Mouse (Mus musculus) CH12.LX (cell line): ENCODE data around the gene Tspan4. TPM values are rescaled to one million over a fixed set of nuclear protein-coding genes. Genes with fewer than 3 reads are reported as not detected.
A peak's percentile ranks its signal among the peaks of the same experiment; 100 is the strongest.

Experiments used
- DNase-seq: peaks from one replicate; pipeline ENCODE4 v3.0.0-alpha.2; 2013; ENCODE audit errors: extremely low read depth
- H3K27ac ChIP-seq: 2 replicates; pipeline ENCODE4 v1.5.1; 2012; ENCODE audit warnings: low read depth, mild to moderate bottlenecking, control low read depth, moderate library complexity; ENCODE audit not compliant: insufficient read depth
- H3K27me3 ChIP-seq: replicated peaks from 2 replicates; pipeline ENCODE3; 2012; ENCODE audit warnings: inconsistent platforms
- H3K36me3 ChIP-seq, 2 experiments: replicated peaks in 1 of 2; 2 replicates each; pipeline versions ENCODE3 to v1.6.1; 2012; ENCODE audit warnings: inconsistent platforms in 1 of 2, low read length in 1 of 2, mild to moderate bottlenecking in 1 of 2, mixed read lengths in 1 of 2, moderate library complexity in 1 of 2; ENCODE audit not compliant: control insufficient read depth in 1 of 2, insufficient read depth in 1 of 2
- H3K4me1 ChIP-seq, 2 experiments: 2 replicates each; pipeline ENCODE4 v1.6.1; 2012; ENCODE audit warnings: inconsistent platforms in 1 of 2, moderate library complexity in 1 of 2; ENCODE audit not compliant: insufficient read depth in 2 of 2, control insufficient read depth in 1 of 2
- H3K4me2 ChIP-seq: 2 replicates; pipeline ENCODE4 v1.6.1; 2012; ENCODE audit warnings: low read depth, mild to moderate bottlenecking, control low read depth; ENCODE audit not compliant: poor library complexity, insufficient read depth, severe bottlenecking
- H3K4me3 ChIP-seq, 3 experiments: fragments of 150-350 bp in 1 of 3; sonication (generic) in 1 of 3; replicated peaks in 1 of 3; 2 replicates each; pipeline versions ENCODE3 to v1.5.1; 2011 to 2012; ENCODE audit warnings: low read depth in 2 of 3, low read length in 2 of 3, mild to moderate bottlenecking in 2 of 3, moderate library complexity in 2 of 3, control low read depth in 1 of 3, improper control_type of control experiment in 1 of 3, inconsistent platforms in 1 of 3, mixed read lengths in 1 of 3; ENCODE audit not compliant: poor library complexity in 1 of 3
- H3K79me2 ChIP-seq: replicated peaks from 2 replicates; pipeline ENCODE4 v1.6.1; 2012; ENCODE audit warnings: mild to moderate bottlenecking, moderate library complexity; ENCODE audit not compliant: control insufficient read depth, poor library complexity, insufficient read depth, severe bottlenecking; ENCODE audit errors: extremely low read depth
- H3K9ac ChIP-seq: 2 replicates; pipeline ENCODE4 v1.6.1; 2012; ENCODE audit warnings: low read depth, mild to moderate bottlenecking, control low read depth, moderate library complexity; ENCODE audit not compliant: insufficient read depth
- H3K9me3 ChIP-seq: replicated peaks from 2 replicates; pipeline ENCODE3; 2012; ENCODE audit warnings: low read length, inconsistent platforms, mixed read lengths
- CTCF ChIP-seq, 2 experiments: IDR thresholded peaks in 1 of 2; conservative IDR thresholded peaks in 1 of 2; 2 replicates each; pipeline ENCODE4 v1.5.1; 2011 to 2012; ENCODE audit warnings: low read depth in 2 of 2, low read length in 2 of 2, improper control_type of control experiment in 1 of 2, inconsistent platforms in 1 of 2, mild to moderate bottlenecking in 1 of 2, moderate library complexity in 1 of 2
- ELF1 ChIP-seq: IDR thresholded peaks from 2 replicates; pipeline ENCODE4 v1.6.1; 2014; ENCODE audit warnings: low read depth, mild to moderate bottlenecking, inconsistent platforms, low read length, improper control_type of control experiment
- HCFC1 ChIP-seq: IDR thresholded peaks from 2 replicates; pipeline ENCODE4 v1.6.1; 2012; ENCODE audit warnings: low read depth, mild to moderate bottlenecking, inconsistent platforms, low read length, improper control_type of control experiment
- IRF4 ChIP-seq: IDR thresholded peaks from 2 replicates; pipeline ENCODE4 v1.6.1; 2014; ENCODE audit warnings: low read depth, mild to moderate bottlenecking, inconsistent platforms, low read length, improper control_type of control experiment
- JUND ChIP-seq: conservative IDR thresholded peaks from 2 replicates; pipeline ENCODE4 v1.6.1; 2011; ENCODE audit warnings: low read depth, low read length, improper control_type of control experiment
- KAT2A ChIP-seq: IDR thresholded peaks from 2 replicates; pipeline ENCODE4 v1.6.1; 2012; ENCODE audit warnings: low read length, improper control_type of control experiment, inconsistent platforms; ENCODE audit not compliant: insufficient replicate concordance
- MAX ChIP-seq: IDR thresholded peaks from 2 replicates; pipeline ENCODE4 v1.6.1; 2011; ENCODE audit warnings: low read length, improper control_type of control experiment
- NELFE ChIP-seq: IDR thresholded peaks from 2 replicates; pipeline ENCODE4 v1.6.1; 2011; ENCODE audit warnings: low read depth, low read length, improper control_type of control experiment
- NRF1 ChIP-seq: IDR thresholded peaks from 2 replicates; pipeline ENCODE4 v1.6.1; 2014; ENCODE audit warnings: low read depth, mild to moderate bottlenecking, inconsistent platforms, low read length, improper control_type of control experiment, moderate library complexity
- POLR2A ChIP-seq: IDR thresholded peaks from 2 replicates; pipeline ENCODE4 v1.6.1; 2011; ENCODE audit warnings: low read depth, mild to moderate bottlenecking, improper control_type of control experiment, low read length
- RAD21 ChIP-seq: IDR thresholded peaks from 2 replicates; pipeline ENCODE4 v1.6.1; 2011; ENCODE audit warnings: low read depth, mild to moderate bottlenecking, low read length, improper control_type of control experiment, moderate library complexity
- RCOR1 ChIP-seq: conservative IDR thresholded peaks from 2 replicates; pipeline ENCODE4 v1.6.1; 2012; ENCODE audit warnings: low read depth, mild to moderate bottlenecking, inconsistent platforms, low read length, improper control_type of control experiment
- SMC3 ChIP-seq: IDR thresholded peaks from 2 replicates; pipeline ENCODE4 v1.6.1; 2011; ENCODE audit warnings: low read depth, low read length, improper control_type of control experiment
- TBP ChIP-seq: conservative IDR thresholded peaks from 2 replicates; pipeline ENCODE4 v1.6.1; 2011; ENCODE audit warnings: low read depth, low read length, improper control_type of control experiment
- UBTF ChIP-seq: IDR thresholded peaks from 2 replicates; pipeline ENCODE4 v1.6.1; 2012; ENCODE audit warnings: low read depth, mild to moderate bottlenecking, inconsistent platforms, low read length, improper control_type of control experiment, moderate library complexity
- USF1 ChIP-seq: IDR thresholded peaks from 2 replicates; pipeline ENCODE4 v1.6.1; 2014; ENCODE audit warnings: low read depth, mild to moderate bottlenecking, inconsistent platforms, low read length, improper control_type of control experiment
- USF2 ChIP-seq: conservative IDR thresholded peaks from 2 replicates; pipeline ENCODE4 v1.6.1; 2011; ENCODE audit warnings: low read depth, low read length, improper control_type of control experiment
- ZC3H11A ChIP-seq: IDR thresholded peaks from 2 replicates; pipeline ENCODE4 v1.6.1; 2012; ENCODE audit warnings: low read depth, mild to moderate bottlenecking, inconsistent platforms, low read length, improper control_type of control experiment
- ZKSCAN1 ChIP-seq: IDR thresholded peaks from 2 replicates; pipeline ENCODE4 v1.6.1; 2012; ENCODE audit warnings: low read depth, inconsistent platforms, low read length, improper control_type of control experiment, borderline replicate concordance
- dilution Hi-C: fragments of 300-500 bp; cut with MboI; formaldehyde crosslinking; loops from 2 replicates; pipeline ENCODE4 v1.14.3; 2020; ENCODE audit warnings: low sequenced_read_pairs; ENCODE audit not compliant: extremely low pct_unique_long_range_greater_than_20kb, extremely low pct_ligation_motif_present
- in situ Hi-C: fragments of 300-500 bp; cut with MboI; formaldehyde crosslinking; loops from 3 replicates; pipeline ENCODE4 v1.14.3; 2019; ENCODE audit warnings: low sequenced_read_pairs, low pct_ligation_motif_present, low pct_unique_long_range_greater_than_20kb, mixed read lengths
- polyA plus RNA-seq: library from polyadenylated mRNA; unstranded; fragments of >175 nt; gene quantifications from 2 replicates; pipeline ENCODE4 v1.2.1, GENCODE M21; 2012; ENCODE audit warnings: low read depth; ENCODE audit not compliant: insufficient read length
- total RNA-seq, 2 experiments: library from RNA; depleted of rRNA; stranded (reverse); fragments of 300-350 nt in 1 of 2; fragments of >200 nt in 1 of 2; gene quantifications; 2 replicates each; pipeline ENCODE4 v1.2.3; 2012 to 2014

Tspan4 gene
- total and polyA plus RNA-seq, 3 experiments = 21.2 to 28.9 (median 28.4) TPM

GRCm38 (mm10) chr7:141437178-141438120, 37.6 kb upstream of the Tspan4 start, which contains the start of gene Slc25a22 (continued):
- TF ChIP-seq NELFE = peak; percentile 59
- TF ChIP-seq RAD21 = peak; percentile 41
- TF ChIP-seq NRF1 = peak; percentile 37; the same call in 1 of the 2 replicates
- no peak for TF ChIP-seq RCOR1
- no peak for TF ChIP-seq USF2
- TF ChIP-seq ELF1 = no peak
- TF ChIP-seq HCFC1 = 0 out of 2 replicates have a peak, but pooled peaks have one; percentile 35
- TF ChIP-seq CTCF (conservative IDR thresholded peaks at IDR 0.05 in 1 of 2, IDR thresholded peaks at IDR 0.05 in 1 of 2; ENCODE audit: low read depth in 2 of 2, low read length in 2 of 2) = peak in 1 of 2 experiments; percentile 76; a peak in 2 of 4 replicates
- TF ChIP-seq USF1 = peak; percentile 39
- TF ChIP-seq KAT2A = 0 out of 2 replicates have a peak, but pooled peaks have one; percentile 35
- no peak for TF ChIP-seq TBP
- 0 out of 2 replicates have a peak, but pooled peaks have one; percentile 17 for TF ChIP-seq IRF4
- TF ChIP-seq ZC3H11A = no peak
- no peak for TF ChIP-seq JUND
- peak; percentile 77 for TF ChIP-seq POLR2A
- peak; percentile 52; the same call in 1 of the 2 replicates for TF ChIP-seq UBTF
- peak; percentile 86 for TF ChIP-seq MAX

DNA sequence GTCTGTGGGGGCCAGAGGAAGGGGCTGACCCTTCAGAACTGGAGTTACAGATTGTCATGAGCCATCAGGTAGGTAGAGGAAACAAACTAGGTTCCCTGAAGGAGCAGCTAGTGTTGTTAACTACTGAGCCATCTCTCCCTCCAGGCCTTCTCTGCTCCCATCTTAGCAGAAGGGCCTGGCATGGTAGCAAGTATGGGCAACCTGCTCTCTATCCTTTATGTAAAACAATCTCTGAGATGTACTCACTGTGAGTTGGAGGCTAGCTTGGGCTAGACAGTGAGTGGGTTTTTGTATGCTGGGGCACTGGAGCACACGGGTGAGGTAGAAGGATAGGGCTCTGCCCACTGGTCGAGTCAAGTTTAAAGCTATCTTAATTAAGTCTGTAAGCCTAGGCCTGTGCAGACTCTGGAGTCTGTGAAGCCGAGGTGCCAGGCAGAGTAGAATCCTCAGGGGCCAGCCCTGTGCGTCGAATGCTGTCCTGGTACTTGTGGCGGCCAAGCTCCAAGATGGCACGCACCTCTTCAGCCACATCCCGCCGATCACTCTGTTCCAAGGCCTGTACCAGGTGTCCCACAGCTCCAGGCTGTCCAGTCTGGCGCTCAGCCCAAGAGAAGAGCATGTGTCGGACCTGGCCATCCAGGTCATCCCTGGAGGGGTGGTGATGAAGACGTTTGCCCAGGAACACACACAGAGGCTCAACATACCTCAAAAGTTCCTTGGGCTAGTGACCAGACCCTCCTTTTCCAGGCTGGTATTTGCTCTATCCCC, 36.7 kb upstream of the Tspan4 start:
- H3K9me3 ChIP-seq = no peaks in the 10 kb centered on the region
- in situ Hi-C loops (no loop called here), dilution Hi-C loops (no loop called here)
- TF ChIP-seq SMC3 (no peak), ZKSCAN1 (no peak)
- no peak for DNase-seq
- peaks cover 32 to 64% of the 10 kb centered on the region in 2 experiments for H3K4me1 ChIP-seq
- H3K36me3 ChIP-seq = peaks cover 50 to 60% of the 10 kb centered on the region in 2 experiments
- no peaks in the 10 kb centered on the region for H3K27me3 ChIP-seq
- no peak overlapping the region for H3K4me3 ChIP-seq
- H3K4me2 ChIP-seq = no peak overlapping the region
- H3K79me2 ChIP-seq = peaks cover 21% of the 10 kb centered on the region
- no peak overlapping the region for H3K9ac ChIP-seq
- H3K27ac ChIP-seq = 0 out of 2 replicates have a peak overlapping the region, but pooled peaks have one; percentile 3
